Mouse (Mus musculus): ENCODE measurements around the gene Zfp618.
A peak's percentile ranks its signal among the peaks of the same experiment; 100 is the strongest.

Zfp618 gene

GRCm38 (mm10) chr4:63035991-63036390 lies 70.6 kb downstream of the Zfp618 start:
- no peak for DNase-seq

- DNase-seq, result no peak
Measured at GRCm38 (mm10) chr4:63036790-63037189, 71.4 kb downstream of the Zfp618 start.

- DNase-seq, result no peak
Measured at GRCm38 (mm10) chr4:63037555-63037954, 72.2 kb downstream of the Zfp618 start.

- DNase-seq, result no peak
Measured at GRCm38 (mm10) chr4:63038265-63038664, 72.9 kb downstream of the Zfp618 start.

- DNase-seq, result no peak
Measured at GRCm38 (mm10) chr4:63038937-63039336, 73.6 kb downstream of the Zfp618 start.

- DNase-seq, result no peak
Measured at GRCm38 (mm10) chr4:63048606-63049005, 83.2 kb downstream of the Zfp618 start.

- DNase-seq, result peak; percentile 20
Measured at GRCm38 (mm10) chr4:63049596-63050318, 84.4 kb downstream of the Zfp618 start.

GRCm38 (mm10) chr4:63050319-63050676 lies 84.9 kb downstream of the Zfp618 start:
- DNase-seq, result no peak

GRCm38 (mm10) chr4:63050949-63051348 lies 85.6 kb downstream of the Zfp618 start:
- DNase-seq, result no peak

GRCm38 (mm10) chr4:63051940-63052661 lies 86.7 kb downstream of the Zfp618 start:
- DNase-seq, result no peak

- no peak for DNase-seq
Measured at GRCm38 (mm10) chr4:63052662-63053033, 87.3 kb downstream of the Zfp618 start.

- DNase-seq, result no peak
Measured at GRCm38 (mm10) chr4:63055216-63055745, 89.9 kb downstream of the Zfp618 start.

GRCm38 (mm10) chr4:63056641-63057415 lies 91.5 kb downstream of the Zfp618 start:
- DNase-seq, result no peak

- no peak for DNase-seq
Measured at GRCm38 (mm10) chr4:63057581-63057980, 92.2 kb downstream of the Zfp618 start.

- no peak for DNase-seq
Measured at GRCm38 (mm10) chr4:63058686-63059085, 93.3 kb downstream of the Zfp618 start.

GRCm38 (mm10) chr4:63060358-63060757 lies 95.0 kb downstream of the Zfp618 start:
- DNase-seq, result no peak

- no peak for DNase-seq
Measured at GRCm38 (mm10) chr4:63061411-63061810, 96.0 kb downstream of the Zfp618 start.

- DNase-seq, result no peak
Measured at GRCm38 (mm10) chr4:63063360-63063759, 98.0 kb downstream of the Zfp618 start.

- DNase-seq, result no peak
Measured at GRCm38 (mm10) chr4:63064911-63065310, 99.5 kb downstream of the Zfp618 start.

GRCm38 (mm10) chr4:63066796-63067195 lies 101.4 kb downstream of the Zfp618 start:
- DNase-seq, result no peak

GRCm38 (mm10) chr4:63067822-63068221 lies 102.4 kb downstream of the Zfp618 start:
- no peak for DNase-seq

GRCm38 (mm10) chr4:63068499-63069175 lies 103.3 kb downstream of the Zfp618 start:
- DNase-seq, result no peak

Measured in thymus, postnatal 14 days (tissue).